Mouse (Mus musculus): ENCODE measurements at regions not wholly inside any gene's neighbourhood (a gene's known extent, or its start where the extent isn't known, plus 50 kb on each side); places are given as distances from the start of the nearest gene placed in this dataset.

DNA sequence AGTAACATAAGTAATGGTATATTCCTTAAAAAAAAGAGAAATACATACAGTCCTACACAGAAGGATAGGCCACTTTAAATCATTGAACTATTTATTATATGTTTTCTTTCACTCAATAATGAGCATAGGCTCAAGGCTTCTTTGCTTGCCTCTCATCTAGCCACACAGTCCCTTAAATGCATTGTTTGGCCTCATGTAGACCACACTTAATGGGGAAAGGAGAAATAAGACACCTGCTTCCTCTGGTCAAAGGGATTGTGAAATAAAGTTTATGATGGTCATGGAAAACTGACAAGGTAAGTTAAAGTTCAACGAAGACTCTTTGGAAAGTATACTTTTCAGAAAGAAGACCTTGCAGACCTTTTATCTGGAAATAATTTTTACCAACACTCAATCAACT lies 108.4 kb upstream of the Oxgr1 start:
- no peak overlapping the region for H3K4me3 ChIP-seq (ENCODE audit: low read depth, low read length)
- H3K27me3 ChIP-seq (replicated peaks; ENCODE audit: control insufficient read depth, insufficient read depth, low read length) = no peaks in the 10 kb centered on the region
- TF ChIP-seq CTCF (IDR thresholded peaks at IDR 0.05; ENCODE audit: low read depth) = no peak
- ATAC-seq = no peak
- WGBS = 43% methylated on average over 1 of the region's 1 CpGs
- no peaks in the 10 kb centered on the region for H3K36me3 ChIP-seq (ENCODE audit: control insufficient read depth, insufficient read depth)
- no peak overlapping the region for H3K9ac ChIP-seq (ENCODE audit: low read depth, low read length)
- no peaks in the 10 kb centered on the region for H3K9me3 ChIP-seq (ENCODE audit: control insufficient read depth)
- peaks cover 2% of the 10 kb centered on the region; the same call in 1 of the 2 replicates for H3K4me1 ChIP-seq (replicated peaks; ENCODE audit: control insufficient read depth, insufficient read depth, low read length)
- no peak overlapping the region for H3K27ac ChIP-seq (ENCODE audit: low read depth, low read length)
- peak overlapping the region; percentile 40 for H3K4me2 ChIP-seq (replicated peaks; ENCODE audit: low read depth)

DNA sequence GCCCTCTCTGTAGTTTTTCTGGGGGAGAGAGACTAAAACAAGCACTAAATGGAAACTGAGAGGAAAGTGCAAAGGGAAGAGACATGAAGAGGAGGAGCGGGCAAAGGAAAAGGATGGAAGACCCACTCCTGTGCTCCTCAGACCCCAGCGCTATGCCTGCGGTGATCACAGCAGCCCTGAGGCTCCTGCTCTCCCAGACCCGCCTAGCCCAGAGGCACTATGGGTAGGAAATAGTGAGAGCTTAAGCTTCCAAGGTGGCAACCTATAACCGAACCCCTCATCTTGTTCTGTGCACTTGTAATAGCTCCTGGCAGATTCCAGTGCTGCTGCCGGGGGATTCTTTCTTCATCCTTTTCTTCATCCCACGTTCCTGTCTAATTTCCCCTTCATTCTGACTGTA lies 112.2 kb upstream of the Oxgr1 start:
- Histone ChIP-seq H3K9ac (ENCODE audit: low read depth, low read length) (no peak overlapping the region), H3K27ac (ENCODE audit: low read depth, low read length) (no peak overlapping the region), H3K9me3 (ENCODE audit: control insufficient read depth) (no peaks in the 10 kb centered on the region), H3K27me3 (replicated peaks; ENCODE audit: control insufficient read depth, insufficient read depth, low read length) (no peaks in the 10 kb centered on the region), H3K4me3 (ENCODE audit: low read depth, low read length) (no peak overlapping the region), H3K4me1 (replicated peaks; ENCODE audit: control insufficient read depth, insufficient read depth, low read length) (peaks cover 4% of the 10 kb centered on the region; the same call in 1 of the 2 replicates), H3K4me2 (replicated peaks; ENCODE audit: low read depth) (no peak overlapping the region), H3K36me3 (ENCODE audit: control insufficient read depth, insufficient read depth) (no peaks in the 10 kb centered on the region)
- ATAC-seq = no peak
- 63% methylated on average over 7 of the region's 7 CpGs for WGBS
- no peak for TF ChIP-seq CTCF (IDR thresholded peaks at IDR 0.05; ENCODE audit: low read depth)

DNA sequence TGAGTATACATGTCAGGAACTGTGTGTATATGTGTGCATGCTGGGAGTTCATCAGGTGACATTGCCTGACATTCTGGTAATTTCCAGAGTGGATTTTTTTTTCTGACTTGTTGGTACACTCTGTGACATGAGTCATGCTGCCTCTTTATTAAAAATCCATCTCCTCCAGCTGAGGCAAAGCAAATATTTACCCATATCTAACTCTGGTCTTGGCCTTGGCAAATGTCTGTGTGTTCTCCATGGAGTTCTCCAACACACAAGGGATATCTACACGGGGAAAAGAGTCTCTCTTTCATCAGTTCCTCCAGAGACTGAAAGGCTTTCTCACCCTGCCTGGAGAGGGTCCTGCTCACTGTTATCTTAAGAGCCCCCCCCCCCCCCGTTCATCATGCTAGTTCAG lies 111.3 kb upstream of the Mbnl2 start:
- no peaks in the 10 kb centered on the region for H3K9me3 ChIP-seq (ENCODE audit: control insufficient read depth)
- H3K27me3 ChIP-seq (replicated peaks; ENCODE audit: control insufficient read depth, insufficient read depth, low read length) = no peaks in the 10 kb centered on the region
- no peak overlapping the region for H3K9ac ChIP-seq (ENCODE audit: low read depth, low read length)
- ATAC-seq = no peak
- no peaks in the 10 kb centered on the region for H3K4me1 ChIP-seq (replicated peaks; ENCODE audit: control insufficient read depth, insufficient read depth, low read length)
- H3K36me3 ChIP-seq (ENCODE audit: control insufficient read depth, insufficient read depth) = no peaks in the 10 kb centered on the region
- no peak overlapping the region for H3K4me3 ChIP-seq (ENCODE audit: low read depth, low read length)
- H3K27ac ChIP-seq (ENCODE audit: low read depth, low read length) = no peak overlapping the region
- WGBS = 62% methylated on average over 2 of the region's 2 CpGs
- no peak for TF ChIP-seq CTCF (IDR thresholded peaks at IDR 0.05; ENCODE audit: low read depth)
- H3K4me2 ChIP-seq (replicated peaks; ENCODE audit: low read depth) = no peak overlapping the region

GRCm38 (mm10) chr14:120165496-120166045 lies 109.9 kb upstream of the Mbnl2 start:
- Histone ChIP-seq H3K9ac (ENCODE audit: low read depth, low read length) (no peak overlapping the region), H3K27ac (ENCODE audit: low read depth, low read length) (no peak overlapping the region), H3K9me3 (ENCODE audit: control insufficient read depth) (no peaks in the 10 kb centered on the region), H3K36me3 (ENCODE audit: control insufficient read depth, insufficient read depth) (no peaks in the 10 kb centered on the region), H3K4me1 (replicated peaks; ENCODE audit: control insufficient read depth, insufficient read depth, low read length) (no peaks in the 10 kb centered on the region), H3K4me3 (ENCODE audit: low read depth, low read length) (no peak overlapping the region), H3K4me2 (replicated peaks; ENCODE audit: low read depth) (no peak overlapping the region), H3K27me3 (replicated peaks; ENCODE audit: control insufficient read depth, insufficient read depth, low read length) (no peaks in the 10 kb centered on the region)
- no peak for ATAC-seq
- TF ChIP-seq CTCF (IDR thresholded peaks at IDR 0.05; ENCODE audit: low read depth) = no peak
- 86% methylated on average over 10 of the region's 10 CpGs for WGBS

GRCm38 (mm10) chr14:120170733-120171132 lies 104.7 kb upstream of the Mbnl2 start:
- Histone ChIP-seq H3K27ac (ENCODE audit: low read depth, low read length) (no peak overlapping the region), H3K36me3 (ENCODE audit: control insufficient read depth, insufficient read depth) (no peaks in the 10 kb centered on the region), H3K4me3 (ENCODE audit: low read depth, low read length) (no peak overlapping the region), H3K4me1 (replicated peaks; ENCODE audit: control insufficient read depth, insufficient read depth, low read length) (no peaks in the 10 kb centered on the region), H3K27me3 (replicated peaks; ENCODE audit: control insufficient read depth, insufficient read depth, low read length) (no peaks in the 10 kb centered on the region), H3K9ac (ENCODE audit: low read depth, low read length) (no peak overlapping the region), H3K4me2 (replicated peaks; ENCODE audit: low read depth) (no peak overlapping the region), H3K9me3 (ENCODE audit: control insufficient read depth) (no peaks in the 10 kb centered on the region)
- no peak for ATAC-seq
- TF ChIP-seq CTCF (IDR thresholded peaks at IDR 0.05; ENCODE audit: low read depth) = no peak
- WGBS = 88% methylated on average over 7 of the region's 7 CpGs

- 81% methylated on average over 4 of the region's 4 CpGs for WGBS
- Histone ChIP-seq H3K4me1 (replicated peaks; ENCODE audit: control insufficient read depth, insufficient read depth, low read length) (no peaks in the 10 kb centered on the region), H3K36me3 (ENCODE audit: control insufficient read depth, insufficient read depth) (no peaks in the 10 kb centered on the region), H3K4me2 (replicated peaks; ENCODE audit: low read depth) (no peak overlapping the region), H3K9me3 (ENCODE audit: control insufficient read depth) (no peaks in the 10 kb centered on the region), H3K27ac (ENCODE audit: low read depth, low read length) (no peak overlapping the region), H3K9ac (ENCODE audit: low read depth, low read length) (no peak overlapping the region), H3K4me3 (ENCODE audit: low read depth, low read length) (no peak overlapping the region), H3K27me3 (replicated peaks; ENCODE audit: control insufficient read depth, insufficient read depth, low read length) (no peaks in the 10 kb centered on the region)
- ATAC-seq = no peak
- no peak for TF ChIP-seq CTCF (IDR thresholded peaks at IDR 0.05; ENCODE audit: low read depth)
These were observed 103.4 kb upstream of the Mbnl2 start for GRCm38 (mm10) chr14:120172058-120172457.

- Histone ChIP-seq H3K36me3 (ENCODE audit: control insufficient read depth, insufficient read depth) (no peaks in the 10 kb centered on the region), H3K4me2 (replicated peaks; ENCODE audit: low read depth) (no peak overlapping the region), H3K9ac (ENCODE audit: low read depth, low read length) (no peak overlapping the region), H3K9me3 (ENCODE audit: control insufficient read depth) (no peaks in the 10 kb centered on the region), H3K4me1 (replicated peaks; ENCODE audit: control insufficient read depth, insufficient read depth, low read length) (no peaks in the 10 kb centered on the region), H3K27me3 (replicated peaks; ENCODE audit: control insufficient read depth, insufficient read depth, low read length) (no peaks in the 10 kb centered on the region), H3K4me3 (ENCODE audit: low read depth, low read length) (no peak overlapping the region), H3K27ac (ENCODE audit: low read depth, low read length) (no peak overlapping the region)
- ATAC-seq = no peak
- no peak for TF ChIP-seq CTCF (IDR thresholded peaks at IDR 0.05; ENCODE audit: low read depth)
- 77% methylated on average over 8 of the region's 8 CpGs for WGBS
These were observed 102.6 kb upstream of the Mbnl2 start for GRCm38 (mm10) chr14:120172844-120173243.
